Mouse (Mus musculus): ENCODE data around the gene Dock3. TPM values are rescaled to one million over a fixed set of nuclear protein-coding genes. Genes with fewer than 3 reads are reported as not detected.

Dock3 gene
- polyA plus RNA-seq (2014; fragmentation: Nextera tagmentation; extraction: Ambion mirVana): 0.32 and 1.3 TPM in 2 replicates

DNA sequence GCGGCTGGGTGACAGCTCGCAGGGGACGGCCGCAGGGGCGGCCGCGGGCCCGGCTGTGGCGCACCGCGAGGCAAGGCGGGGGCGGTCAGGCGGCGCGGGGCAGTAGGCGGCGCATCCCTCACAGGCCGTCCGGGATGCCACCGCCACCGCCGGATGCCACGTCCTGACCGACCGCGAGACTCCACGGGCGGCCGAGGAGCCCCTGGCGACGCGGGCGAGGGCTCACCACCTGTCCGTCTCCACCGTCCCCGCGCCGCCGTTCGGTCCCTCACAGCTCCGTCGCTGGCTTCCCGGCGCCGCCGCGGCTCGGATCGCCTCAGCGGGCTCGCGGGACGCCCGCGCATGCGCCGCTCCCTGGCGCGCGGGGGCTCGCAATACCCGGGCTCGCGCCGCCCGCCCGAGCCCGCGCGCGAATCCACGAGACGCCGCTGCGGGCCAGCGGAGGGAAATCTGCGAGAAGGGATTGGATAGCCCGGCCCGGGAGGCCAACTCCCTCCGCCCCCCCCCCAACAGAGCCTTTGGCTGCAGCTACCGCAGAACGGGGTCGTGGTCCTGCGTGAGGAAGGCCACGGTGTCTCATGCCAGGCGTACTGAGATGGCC lies at the start of gene Dock3:
Gene Dock3, minus strand, starts transcription at position 371 of the 601 bp plus-strand sequence.
- Histone ChIP-seq H3K27ac (replicated peaks; ENCODE audit: low read depth, low read length) (no peak within 1 kb of the TSS), H3K27me3 (ENCODE audit: control insufficient read depth, insufficient read depth, low read length) (peaks cover 76% of the 10 kb centered on the region), H3K4me3 (ENCODE audit: low read depth, low read length) (peak within 1 kb of the TSS; percentile 48), H3K4me1 (ENCODE audit: control insufficient read depth, insufficient read depth, low read length) (0 out of 2 replicates have a peak, but pooled peaks cover 3% of the 10 kb centered on the region), H3K9ac (ENCODE audit: low read length) (0 out of 2 replicates have a peak within 1 kb of the TSS, but pooled peaks have one; percentile 17), H3K4me2 (ENCODE audit: low read depth, severe bottlenecking) (peak within 1 kb of the TSS; percentile 94), H3K36me3 (ENCODE audit: control insufficient read depth, insufficient read depth, low read length) (no peaks in the 10 kb centered on the region), H3K9me3 (ENCODE audit: control insufficient read depth, low read length) (no peaks in the 10 kb centered on the region)
- under 1% methylated on average over 64 of the region's 87 CpGs for WGBS
- ATAC-seq (ENCODE audit: insufficient number of reproducible peaks, low FRiP score, low TSS enrichment, low read depth): peak; percentile 69; the same call in 1 of the 2 replicates
- peak; percentile 66 for DNase-seq (ENCODE audit: low spot score)

- peak overlapping the region; percentile 41; the same call in 1 of the 2 replicates for H3K9ac ChIP-seq (ENCODE audit: low read length)
- WGBS: 55% methylated on average over 13 of the region's 13 CpGs
- peaks cover 14% of the 10 kb centered on the region for H3K4me1 ChIP-seq (ENCODE audit: control insufficient read depth, insufficient read depth, low read length)
- no peaks in the 10 kb centered on the region for H3K9me3 ChIP-seq (ENCODE audit: control insufficient read depth, low read length)
- H3K36me3 ChIP-seq (ENCODE audit: control insufficient read depth, insufficient read depth, low read length): no peaks in the 10 kb centered on the region
- no peak overlapping the region for H3K4me3 ChIP-seq (ENCODE audit: low read depth, low read length)
- no peaks in the 10 kb centered on the region for H3K27me3 ChIP-seq (ENCODE audit: control insufficient read depth, insufficient read depth, low read length)
- no peak for DNase-seq (ENCODE audit: low spot score)
- ATAC-seq (ENCODE audit: insufficient number of reproducible peaks, low FRiP score, low TSS enrichment, low read depth): no peak
- no peak overlapping the region; the same call in 1 of the 2 replicates for H3K27ac ChIP-seq (replicated peaks; ENCODE audit: low read depth, low read length)
- peak overlapping the region; percentile 29; the same call in 1 of the 2 replicates for H3K4me2 ChIP-seq (ENCODE audit: low read depth, severe bottlenecking)
These were observed 48.8 kb upstream of the Dock3 start for GRCm38 (mm10) chr9:107280322-107281027.

GRCm38 (mm10) chr9:107279378-107280321 lies 47.9 kb upstream of the Dock3 start:
- Histone ChIP-seq H3K27ac (replicated peaks; ENCODE audit: low read depth, low read length) (no peak overlapping the region; the same call in 1 of the 2 replicates), H3K4me3 (ENCODE audit: low read depth, low read length) (no peak overlapping the region), H3K27me3 (ENCODE audit: control insufficient read depth, insufficient read depth, low read length) (no peaks in the 10 kb centered on the region), H3K4me2 (ENCODE audit: low read depth, severe bottlenecking) (peak overlapping the region; percentile 29; the same call in 1 of the 2 replicates), H3K9me3 (ENCODE audit: control insufficient read depth, low read length) (no peaks in the 10 kb centered on the region), H3K9ac (ENCODE audit: low read length) (peak overlapping the region; percentile 41; the same call in 1 of the 2 replicates), H3K4me1 (ENCODE audit: control insufficient read depth, insufficient read depth, low read length) (peaks cover 14% of the 10 kb centered on the region), H3K36me3 (ENCODE audit: control insufficient read depth, insufficient read depth, low read length) (no peaks in the 10 kb centered on the region)
- ATAC-seq (ENCODE audit: insufficient number of reproducible peaks, low FRiP score, low TSS enrichment, low read depth) (peak; percentile 86), DNase-seq (ENCODE audit: low spot score) (peak; percentile 69)
- WGBS: 17% methylated on average over 16 of the region's 16 CpGs

GRCm38 (mm10) chr9:107278527-107279377 lies 47.0 kb upstream of the Dock3 start:
- H3K9me3 ChIP-seq (ENCODE audit: control insufficient read depth, low read length): no peaks in the 10 kb centered on the region
- no peak overlapping the region for H3K4me2 ChIP-seq (ENCODE audit: low read depth, severe bottlenecking)
- 66% methylated on average over 8 of the region's 8 CpGs for WGBS
- DNase-seq (ENCODE audit: low spot score): no peak
- peaks cover 14% of the 10 kb centered on the region for H3K4me1 ChIP-seq (ENCODE audit: control insufficient read depth, insufficient read depth, low read length)
- no peak overlapping the region for H3K9ac ChIP-seq (ENCODE audit: low read length)
- H3K36me3 ChIP-seq (ENCODE audit: control insufficient read depth, insufficient read depth, low read length): no peaks in the 10 kb centered on the region
- no peak for ATAC-seq (ENCODE audit: insufficient number of reproducible peaks, low FRiP score, low TSS enrichment, low read depth)
- H3K4me3 ChIP-seq (ENCODE audit: low read depth, low read length): no peak overlapping the region
- no peaks in the 10 kb centered on the region for H3K27me3 ChIP-seq (ENCODE audit: control insufficient read depth, insufficient read depth, low read length)
- no peak overlapping the region for H3K27ac ChIP-seq (replicated peaks; ENCODE audit: low read depth, low read length)

DNA sequence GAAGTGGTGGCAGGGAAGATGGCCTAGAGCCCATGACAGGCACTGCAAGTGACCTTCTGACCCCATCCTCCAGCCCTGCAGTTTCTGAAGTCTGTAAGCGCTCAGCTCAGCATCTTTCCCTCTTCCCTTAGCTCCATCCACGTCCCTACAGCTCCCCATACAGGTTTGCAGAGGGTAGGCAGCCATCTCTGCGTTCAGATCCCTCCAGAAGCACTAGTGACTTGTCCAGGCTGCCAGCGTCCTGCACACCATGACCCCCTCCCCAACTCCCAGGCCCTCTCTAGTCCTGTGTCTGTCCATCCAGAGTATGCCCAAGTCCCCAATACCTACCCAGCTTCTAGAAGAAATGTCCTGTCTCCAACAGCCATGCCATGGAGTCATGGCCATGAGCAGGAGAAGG lies 46.4 kb upstream of the Dock3 start:
- no peak for ATAC-seq (ENCODE audit: insufficient number of reproducible peaks, low FRiP score, low TSS enrichment, low read depth)
- Histone ChIP-seq H3K27ac (replicated peaks; ENCODE audit: low read depth, low read length) (no peak overlapping the region), H3K36me3 (ENCODE audit: control insufficient read depth, insufficient read depth, low read length) (no peaks in the 10 kb centered on the region), H3K9me3 (ENCODE audit: control insufficient read depth, low read length) (no peaks in the 10 kb centered on the region), H3K9ac (ENCODE audit: low read length) (no peak overlapping the region), H3K4me3 (ENCODE audit: low read depth, low read length) (no peak overlapping the region), H3K4me2 (ENCODE audit: low read depth, severe bottlenecking) (no peak overlapping the region), H3K4me1 (ENCODE audit: control insufficient read depth, insufficient read depth, low read length) (peaks cover 14% of the 10 kb centered on the region), H3K27me3 (ENCODE audit: control insufficient read depth, insufficient read depth, low read length) (no peaks in the 10 kb centered on the region)
- WGBS: 50% methylated on average over 4 of the region's 4 CpGs
- no peak for DNase-seq (ENCODE audit: low spot score)

GRCm38 (mm10) chr9:107277603-107278002 lies 45.9 kb upstream of the Dock3 start:
- H3K9ac ChIP-seq (ENCODE audit: low read length): no peak overlapping the region
- no peak for DNase-seq (ENCODE audit: low spot score)
- H3K27me3 ChIP-seq (ENCODE audit: control insufficient read depth, insufficient read depth, low read length): no peaks in the 10 kb centered on the region
- ATAC-seq (ENCODE audit: insufficient number of reproducible peaks, low FRiP score, low TSS enrichment, low read depth): no peak
- H3K36me3 ChIP-seq (ENCODE audit: control insufficient read depth, insufficient read depth, low read length): no peaks in the 10 kb centered on the region
- peaks cover 14% of the 10 kb centered on the region for H3K4me1 ChIP-seq (ENCODE audit: control insufficient read depth, insufficient read depth, low read length)
- no peak overlapping the region for H3K27ac ChIP-seq (replicated peaks; ENCODE audit: low read depth, low read length)
- H3K9me3 ChIP-seq (ENCODE audit: control insufficient read depth, low read length): no peaks in the 10 kb centered on the region
- no peak overlapping the region for H3K4me2 ChIP-seq (ENCODE audit: low read depth, severe bottlenecking)
- WGBS: 83% methylated on average over 7 of the region's 7 CpGs
- no peak overlapping the region for H3K4me3 ChIP-seq (ENCODE audit: low read depth, low read length)

GRCm38 (mm10) chr9:107275710-107276109 lies 44.0 kb upstream of the Dock3 start:
- no peak for ATAC-seq (ENCODE audit: insufficient number of reproducible peaks, low FRiP score, low TSS enrichment, low read depth)
- Histone ChIP-seq H3K36me3 (ENCODE audit: control insufficient read depth, insufficient read depth, low read length) (no peaks in the 10 kb centered on the region), H3K9ac (ENCODE audit: low read length) (no peak overlapping the region), H3K9me3 (ENCODE audit: control insufficient read depth, low read length) (no peaks in the 10 kb centered on the region), H3K4me3 (ENCODE audit: low read depth, low read length) (no peak overlapping the region), H3K4me2 (ENCODE audit: low read depth, severe bottlenecking) (no peak overlapping the region), H3K4me1 (ENCODE audit: control insufficient read depth, insufficient read depth, low read length) (peaks cover 14% of the 10 kb centered on the region), H3K27ac (replicated peaks; ENCODE audit: low read depth, low read length) (no peak overlapping the region), H3K27me3 (ENCODE audit: control insufficient read depth, insufficient read depth, low read length) (no peaks in the 10 kb centered on the region)
- 88% methylated on average over 5 of the region's 5 CpGs for WGBS
- DNase-seq (ENCODE audit: low spot score): no peak
